Mouse (Mus musculus): ENCODE measurements at regions not wholly inside any gene's neighbourhood (a gene's known extent, or its start where the extent isn't known, plus 50 kb on each side); places are given as distances from the start of the nearest gene placed in this dataset.
A peak's percentile ranks its signal among the peaks of the same experiment; 100 is the strongest.

DNA sequence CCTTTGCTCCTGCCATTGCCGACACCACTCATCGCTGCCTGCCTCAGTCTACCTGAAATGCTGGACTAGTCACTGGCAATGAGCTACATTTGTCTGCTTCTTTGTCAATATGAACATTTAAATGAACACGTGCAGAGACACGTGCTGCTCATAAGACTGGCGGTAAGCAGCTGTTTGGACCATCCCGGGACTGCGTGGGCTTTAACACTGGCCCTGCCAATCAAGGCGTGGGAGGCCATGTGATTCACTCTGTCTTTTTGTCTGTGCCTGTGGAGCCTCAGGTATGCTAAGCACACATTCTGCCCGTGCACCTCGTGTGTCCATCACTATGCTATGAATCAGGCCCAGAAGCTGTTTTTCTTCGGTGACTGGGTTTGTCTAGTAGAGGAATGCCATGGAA is 199.9 kb downstream of the Rpap3 start:
- H3K4me2 ChIP-seq (ENCODE audit: insufficient read depth, low read depth, poor library complexity, severe bottlenecking): no peak overlapping the region
- DNase-seq (ENCODE audit: extremely low read depth): no peak
- no peaks in the 10 kb centered on the region for H3K27me3 ChIP-seq (replicated peaks)
- in situ Hi-C loops (cut with MboI; ENCODE audit: low pct_ligation_motif_present, low pct_unique_long_range_greater_than_20kb, low sequenced_read_pairs) (no loop called here), dilution Hi-C loops (cut with MboI; ENCODE audit: extremely low pct_ligation_motif_present, extremely low pct_unique_long_range_greater_than_20kb, low sequenced_read_pairs) (no loop called here)
- no peak overlapping the region for H3K4me3 ChIP-seq (replicated peaks in 1 of 3; ENCODE audit: low read depth in 2 of 3, low read length in 2 of 3, poor library complexity in 1 of 3)
- no peak overlapping the region for H3K27ac ChIP-seq (ENCODE audit: insufficient read depth, low read depth)
- no peaks in the 10 kb centered on the region for H3K9me3 ChIP-seq (replicated peaks; ENCODE audit: low read length)
- peaks cover 2 to 11% of the 10 kb centered on the region in 2 experiments; a peak in 2 of 4 replicates for H3K4me1 ChIP-seq (ENCODE audit: control insufficient read depth in 1 of 2, insufficient read depth in 2 of 2)
- no peaks in the 10 kb centered on the region for H3K79me2 ChIP-seq (replicated peaks; ENCODE audit: control insufficient read depth, extremely low read depth, insufficient read depth, poor library complexity, severe bottlenecking)
- H3K9ac ChIP-seq (ENCODE audit: insufficient read depth, low read depth): no peak overlapping the region
- no peaks in the 10 kb centered on the region for H3K36me3 ChIP-seq (replicated peaks in 1 of 2; ENCODE audit: control insufficient read depth in 1 of 2, insufficient read depth in 1 of 2, low read length in 1 of 2)
- no peak for TF ChIP-seq MAX (IDR thresholded peaks at IDR 0.05; ENCODE audit: low read length)
- no peak for TF ChIP-seq POLR2A (IDR thresholded peaks at IDR 0.05; ENCODE audit: low read depth, low read length)
- TF ChIP-seq GABPA (IDR thresholded peaks at IDR 0.05; ENCODE audit: insufficient replicate concordance, low read depth, low read length): no peak
- TF ChIP-seq IRF4 (IDR thresholded peaks at IDR 0.05; ENCODE audit: low read depth, low read length): no peak
- TF ChIP-seq JUND (conservative IDR thresholded peaks at IDR 0.05; ENCODE audit: low read depth, low read length): no peak
- TF ChIP-seq USF2 (conservative IDR thresholded peaks at IDR 0.05; ENCODE audit: low read depth, low read length): no peak
- TF ChIP-seq MEF2A (IDR thresholded peaks at IDR 0.05; ENCODE audit: borderline replicate concordance, low read depth, low read length): no peak
- no peak for TF ChIP-seq UBTF (IDR thresholded peaks at IDR 0.05; ENCODE audit: low read depth, low read length)
- TF ChIP-seq POLR2AphosphoS2 (IDR thresholded peaks at IDR 0.05; ENCODE audit: low read depth, low read length): no peak
- TF ChIP-seq USF1 (IDR thresholded peaks at IDR 0.05; ENCODE audit: low read depth, low read length): no peak
- no peak for TF ChIP-seq TBP (conservative IDR thresholded peaks at IDR 0.05; ENCODE audit: low read depth, low read length)
- no peak for TF ChIP-seq CTCF (conservative IDR thresholded peaks at IDR 0.05 in 1 of 2, IDR thresholded peaks at IDR 0.05 in 1 of 2; ENCODE audit: low read depth in 2 of 2, low read length in 2 of 2)
- no peak for TF ChIP-seq CHD2 (IDR thresholded peaks at IDR 0.05; ENCODE audit: low read length)
- no peak for TF ChIP-seq ZNF384 (IDR thresholded peaks at IDR 0.05; ENCODE audit: low read depth, low read length)
- no peak for TF ChIP-seq TCF12 (IDR thresholded peaks at IDR 0.05; ENCODE audit: low read depth, low read length)
- TF ChIP-seq JUN (IDR thresholded peaks at IDR 0.05; ENCODE audit: insufficient read depth, low read depth, low read length): no peak
- TF ChIP-seq ETS1 (conservative IDR thresholded peaks at IDR 0.05; ENCODE audit: low read depth, low read length): no peak
- TF ChIP-seq MAZ (IDR thresholded peaks at IDR 0.05; ENCODE audit: low read depth, low read length): no peak

DNA sequence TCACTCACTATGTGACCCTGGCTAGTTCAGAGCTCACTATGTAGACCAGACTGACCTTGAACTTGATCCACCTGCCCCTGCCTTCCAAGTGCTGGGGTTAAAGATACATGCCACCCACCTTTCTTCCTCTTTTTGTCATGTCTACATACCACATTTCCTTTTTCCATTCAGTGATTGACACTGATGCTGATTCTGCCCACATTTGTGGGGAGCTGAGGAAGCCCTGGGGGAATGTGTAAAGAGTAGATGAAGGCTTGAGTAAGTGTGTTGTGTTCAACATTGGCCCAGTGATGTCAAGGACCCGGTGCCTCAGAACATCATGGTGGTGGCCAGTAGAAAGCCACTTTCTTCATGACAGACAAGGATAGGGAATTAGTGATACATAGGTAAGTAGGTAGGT is 201.3 kb downstream of the Rpap3 start:
- peak; percentile 31 for DNase-seq (ENCODE audit: extremely low read depth)

More for the DNA sequence above, 201.3 kb downstream of the Rpap3 start:
- H3K9ac ChIP-seq (ENCODE audit: insufficient read depth, low read depth): no peak overlapping the region
- TF ChIP-seq UBTF (IDR thresholded peaks at IDR 0.05; ENCODE audit: low read depth, low read length): no peak
- 0 out of 2 replicates have a peak, but pooled peaks have one; percentile 27 for TF ChIP-seq EP300 (IDR thresholded peaks at IDR 0.05; ENCODE audit: low read length)
- no peak for TF ChIP-seq ZKSCAN1 (IDR thresholded peaks at IDR 0.05; ENCODE audit: borderline replicate concordance, low read depth, low read length)
- H3K4me2 ChIP-seq (ENCODE audit: insufficient read depth, low read depth, poor library complexity, severe bottlenecking): no peak overlapping the region
- H3K4me3 ChIP-seq (replicated peaks in 1 of 3; ENCODE audit: low read depth in 2 of 3, low read length in 2 of 3, poor library complexity in 1 of 3): no peak overlapping the region
- no peak overlapping the region for H3K27ac ChIP-seq (ENCODE audit: insufficient read depth, low read depth)
- H3K79me2 ChIP-seq (replicated peaks; ENCODE audit: control insufficient read depth, extremely low read depth, insufficient read depth, poor library complexity, severe bottlenecking): no peaks in the 10 kb centered on the region
- no peaks in the 10 kb centered on the region for H3K9me3 ChIP-seq (replicated peaks; ENCODE audit: low read length)
- no peaks in the 10 kb centered on the region for H3K36me3 ChIP-seq (replicated peaks in 1 of 2; ENCODE audit: control insufficient read depth in 1 of 2, insufficient read depth in 1 of 2, low read length in 1 of 2)
- peaks cover 2 to 12% of the 10 kb centered on the region in 2 experiments; a peak in 2 of 4 replicates for H3K4me1 ChIP-seq (ENCODE audit: control insufficient read depth in 1 of 2, insufficient read depth in 2 of 2)
- dilution Hi-C loops (cut with MboI; ENCODE audit: extremely low pct_ligation_motif_present, extremely low pct_unique_long_range_greater_than_20kb, low sequenced_read_pairs) (no loop called here), in situ Hi-C loops (cut with MboI; ENCODE audit: low pct_ligation_motif_present, low pct_unique_long_range_greater_than_20kb, low sequenced_read_pairs) (no loop called here)
- no peaks in the 10 kb centered on the region for H3K27me3 ChIP-seq (replicated peaks)
